Mouse (Mus musculus): ENCODE data around the gene Axin1. TPM values are rescaled to one million over a fixed set of nuclear protein-coding genes. Genes with fewer than 3 reads are reported as not detected.

Axin1 gene
- total and polyA plus RNA-seq, 2 experiments from 2014 or later, result 21.0 to 30.0 TPM

DNA sequence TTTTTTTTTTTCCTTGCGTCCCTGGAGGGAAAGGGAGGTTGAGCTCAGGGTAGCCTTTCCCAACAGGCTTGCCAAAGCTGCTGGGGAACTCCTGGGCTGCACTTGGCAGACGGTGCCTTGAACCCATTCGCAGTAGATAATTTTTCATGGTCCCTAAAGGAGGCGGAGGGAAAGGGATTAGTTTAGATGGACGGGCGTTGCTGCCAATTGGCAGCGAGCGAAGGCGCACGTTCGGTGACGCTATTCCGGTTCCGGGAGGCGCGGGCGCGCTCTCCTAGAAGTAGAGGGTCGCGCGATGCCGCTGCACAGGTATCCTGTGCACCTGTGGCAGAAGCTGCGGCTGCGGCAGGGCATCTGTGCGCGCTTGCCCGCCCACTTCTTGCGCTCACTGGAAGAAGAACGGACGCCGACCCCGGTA lies 15.2 kb upstream of the Axin1 start, which contains the start of gene Mrpl28:
Gene Mrpl28, plus strand, starts transcription at position 234 of the 418 bp plus-strand sequence.
- peaks cover 23% of the 10 kb centered on the region for H3K36me3 ChIP-seq (ENCODE audit: insufficient read depth, low read length)
- DNase-seq (ENCODE audit: low spot score), result peak; percentile 99
- TF ChIP-seq CTCF (IDR thresholded peaks at IDR 0.05), result no peak
- 0% methylated on average over 32 of the region's 32 CpGs for WGBS
- H3K9ac ChIP-seq (replicated peaks; ENCODE audit: low read length, poor library complexity, severe bottlenecking), result peak within 1 kb of the TSS; percentile 58
- peaks cover 10% of the 10 kb centered on the region; the same call in 1 of the 2 replicates for H3K4me1 ChIP-seq (ENCODE audit: insufficient read depth, low read length)
- H3K4me3 ChIP-seq (ENCODE audit: low read depth, low read length), result peak within 1 kb of the TSS; percentile 55
- H3K27me3 ChIP-seq (ENCODE audit: insufficient read depth, low read length), result 0 out of 2 replicates have a peak, but pooled peaks cover 1% of the 10 kb centered on the region
- H3K9me3 ChIP-seq (ENCODE audit: low read length), result no peaks in the 10 kb centered on the region
- peak within 1 kb of the TSS; percentile 79 for H3K4me2 ChIP-seq (ENCODE audit: low read depth, low read length, poor library complexity, severe bottlenecking)
- peak; percentile 87 for ATAC-seq (ENCODE audit: low FRiP score)
- no peak within 1 kb of the TSS for H3K27ac ChIP-seq (ENCODE audit: low read depth, low read length)

DNA sequence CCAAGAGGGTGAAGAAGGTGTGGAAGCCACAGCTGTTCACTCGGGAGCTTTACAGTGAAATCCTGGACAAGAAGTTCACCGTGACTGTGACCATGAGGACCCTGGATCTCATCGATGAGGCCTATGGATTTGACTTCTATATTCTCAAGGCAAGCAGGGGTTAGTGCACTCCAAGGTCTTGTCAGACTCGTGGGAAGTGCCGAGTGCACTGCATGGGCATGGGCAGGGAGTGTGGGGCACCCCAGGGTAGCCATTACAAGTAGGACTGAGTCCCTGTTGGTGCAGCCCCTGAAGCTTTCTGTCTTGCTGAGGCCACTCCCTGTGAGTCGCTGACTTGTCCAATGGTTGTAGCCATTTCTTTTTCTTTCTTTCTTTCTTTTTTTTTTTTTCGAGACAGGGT lies 13.9 kb upstream of the Axin1 start:
- no peak for TF ChIP-seq CTCF (IDR thresholded peaks at IDR 0.05)
- no peak for DNase-seq (ENCODE audit: low spot score)
- no peak for ATAC-seq (ENCODE audit: low FRiP score)
- peaks cover 31% of the 10 kb centered on the region for H3K36me3 ChIP-seq (ENCODE audit: insufficient read depth, low read length)
- peak overlapping the region; percentile 79 for H3K4me2 ChIP-seq (ENCODE audit: low read depth, low read length, poor library complexity, severe bottlenecking)
- peak overlapping the region; percentile 58 for H3K9ac ChIP-seq (replicated peaks; ENCODE audit: low read length, poor library complexity, severe bottlenecking)
- peaks cover 10% of the 10 kb centered on the region; the same call in 1 of the 2 replicates for H3K4me1 ChIP-seq (ENCODE audit: insufficient read depth, low read length)
- no peaks in the 10 kb centered on the region for H3K9me3 ChIP-seq (ENCODE audit: low read length)
- peak overlapping the region; percentile 55 for H3K4me3 ChIP-seq (ENCODE audit: low read depth, low read length)
- no peak overlapping the region for H3K27ac ChIP-seq (ENCODE audit: low read depth, low read length)
- no peaks in the 10 kb centered on the region for H3K27me3 ChIP-seq (ENCODE audit: insufficient read depth, low read length)
- WGBS, result 89% methylated on average over 7 of the region's 7 CpGs

DNA sequence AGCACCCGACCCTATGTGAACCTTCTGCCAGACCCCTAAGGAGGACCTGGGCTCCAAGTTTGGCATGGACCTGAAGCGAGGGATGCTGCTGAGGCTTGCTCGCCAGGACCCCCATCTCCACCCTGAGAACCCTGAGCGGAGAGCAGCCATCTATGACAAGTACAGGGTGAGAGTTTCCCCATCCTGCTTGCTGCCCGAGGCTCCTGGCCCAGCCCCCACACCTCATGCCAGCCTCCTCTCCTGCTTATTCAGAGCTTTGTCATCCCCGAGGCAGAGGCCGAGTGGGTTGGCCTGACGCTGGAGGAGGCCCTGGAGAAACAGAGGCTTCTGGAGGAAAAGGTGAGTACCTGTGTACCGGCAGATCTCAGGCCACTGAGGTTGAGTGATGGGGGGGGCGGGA lies 13.3 kb upstream of the Axin1 start:
- H3K27me3 ChIP-seq (ENCODE audit: insufficient read depth, low read length), result no peaks in the 10 kb centered on the region
- H3K9me3 ChIP-seq (ENCODE audit: low read length), result no peaks in the 10 kb centered on the region
- no peak for TF ChIP-seq CTCF (IDR thresholded peaks at IDR 0.05)
- no peak overlapping the region for H3K9ac ChIP-seq (replicated peaks; ENCODE audit: low read length, poor library complexity, severe bottlenecking)
- no peak overlapping the region for H3K27ac ChIP-seq (ENCODE audit: low read depth, low read length)
- ATAC-seq (ENCODE audit: low FRiP score) (no peak), DNase-seq (ENCODE audit: low spot score) (no peak)
- no peak overlapping the region for H3K4me2 ChIP-seq (ENCODE audit: low read depth, low read length, poor library complexity, severe bottlenecking)
- H3K36me3 ChIP-seq (ENCODE audit: insufficient read depth, low read length), result peaks cover 37% of the 10 kb centered on the region
- no peak overlapping the region for H3K4me3 ChIP-seq (ENCODE audit: low read depth, low read length)
- peaks cover 7% of the 10 kb centered on the region; the same call in 1 of the 2 replicates for H3K4me1 ChIP-seq (ENCODE audit: insufficient read depth, low read length)
- WGBS, result 91% methylated on average over 10 of the region's 10 CpGs

DNA sequence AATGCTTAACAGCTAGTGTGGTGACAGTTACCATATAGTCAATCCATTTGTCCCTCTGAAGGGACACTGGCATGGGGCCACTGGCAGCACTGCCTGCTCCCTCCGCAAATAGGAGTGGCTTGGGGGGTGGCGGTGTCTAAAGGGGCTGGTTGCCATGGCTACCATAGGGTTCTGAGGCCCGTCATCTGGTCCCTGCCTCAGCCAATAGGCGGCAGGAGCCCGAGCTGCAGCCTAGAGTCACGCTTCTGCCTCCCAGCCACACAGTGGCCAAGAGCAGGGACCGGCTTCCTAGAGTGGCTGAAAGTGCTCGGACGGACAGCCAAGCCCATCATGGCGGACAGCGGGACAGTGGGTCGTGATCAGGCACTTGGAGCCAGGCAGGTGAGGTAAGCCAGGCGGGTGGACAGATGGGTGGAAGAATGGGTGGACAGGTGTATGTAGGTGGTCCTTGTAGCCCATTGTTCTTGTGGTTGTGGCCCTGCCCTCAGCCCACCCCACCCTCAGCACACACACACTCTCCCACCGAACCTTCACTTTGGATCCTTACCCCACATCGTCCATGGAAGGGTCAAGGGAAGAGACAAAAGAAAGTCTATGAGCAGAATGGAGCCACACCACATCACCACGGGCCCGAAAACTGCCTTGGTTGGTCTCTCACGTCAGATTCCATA lies 7.3 kb upstream of the Axin1 start:
- WGBS, result 36% methylated on average over 18 of the region's 18 CpGs
- Histone ChIP-seq H3K9ac (replicated peaks; ENCODE audit: low read length, poor library complexity, severe bottlenecking) (peak overlapping the region; percentile 64), H3K36me3 (ENCODE audit: insufficient read depth, low read length) (peaks cover 33% of the 10 kb centered on the region), H3K9me3 (ENCODE audit: low read length) (no peaks in the 10 kb centered on the region), H3K4me1 (ENCODE audit: insufficient read depth, low read length) (peaks cover 4% of the 10 kb centered on the region; the same call in 1 of the 2 replicates), H3K27ac (ENCODE audit: low read depth, low read length) (peak overlapping the region; percentile 70), H3K4me2 (ENCODE audit: low read depth, low read length, poor library complexity, severe bottlenecking) (peak overlapping the region; percentile 59), H3K27me3 (ENCODE audit: insufficient read depth, low read length) (no peaks in the 10 kb centered on the region), H3K4me3 (ENCODE audit: low read depth, low read length) (peak overlapping the region; percentile 45)
- ATAC-seq (ENCODE audit: low FRiP score), result peak; percentile 78
- TF ChIP-seq CTCF (IDR thresholded peaks at IDR 0.05), result peak; percentile 41; the same call in 1 of the 2 replicates
- DNase-seq (ENCODE audit: low spot score), result peak; percentile 15

DNA sequence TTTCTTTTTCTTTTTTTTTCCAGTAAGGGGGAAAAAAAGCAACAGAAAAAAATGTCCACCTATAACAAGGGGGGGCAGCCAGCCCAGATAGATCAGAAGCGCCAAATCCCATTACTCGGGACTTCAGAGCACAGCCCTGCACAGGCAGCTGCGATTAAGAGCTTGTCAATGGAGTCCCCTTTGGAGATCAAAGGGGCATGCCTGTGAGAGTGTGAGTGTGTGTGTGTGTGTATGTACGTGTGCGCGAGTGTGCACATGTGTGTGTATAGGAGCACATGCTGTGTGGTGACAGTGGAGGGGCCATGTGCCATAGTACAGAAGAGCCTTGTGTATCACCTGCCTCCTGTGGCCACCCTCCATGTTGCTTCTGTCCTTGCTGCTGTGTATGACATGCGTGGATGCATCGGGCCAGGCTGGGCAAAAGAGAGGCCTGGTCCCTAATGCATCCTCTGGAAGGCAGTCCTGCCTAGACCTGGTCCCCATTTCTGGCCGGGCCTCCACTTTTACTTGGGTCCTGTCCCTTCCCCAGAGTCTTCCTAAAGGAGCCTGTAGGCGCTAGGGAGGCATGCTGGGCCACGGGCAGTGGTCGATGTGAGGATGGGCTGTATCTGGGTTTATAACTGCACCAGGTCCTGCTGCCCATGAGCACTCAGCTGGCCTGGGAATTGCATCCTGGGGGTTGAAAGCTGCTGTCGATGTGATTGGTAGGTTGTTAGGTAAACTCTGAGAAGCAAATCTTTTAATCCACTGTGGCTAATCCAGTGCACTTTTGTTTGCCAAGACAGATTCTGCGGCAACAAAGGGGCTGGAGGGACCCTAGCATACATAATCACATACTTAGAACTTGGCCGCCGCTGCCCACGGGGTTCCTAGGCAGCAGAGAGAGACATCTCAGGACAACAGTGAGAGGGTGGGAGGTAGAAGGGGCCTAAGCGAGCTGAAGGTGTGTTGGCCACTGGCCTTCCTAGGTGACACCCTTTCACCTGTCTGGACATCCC lies 6.3 kb upstream of the Axin1 start:
- H3K27ac ChIP-seq (ENCODE audit: low read depth, low read length), result peak overlapping the region; percentile 70
- H3K36me3 ChIP-seq (ENCODE audit: insufficient read depth, low read length), result peaks cover 24% of the 10 kb centered on the region
- peak; percentile 25 for DNase-seq (ENCODE audit: low spot score)
- TF ChIP-seq CTCF (IDR thresholded peaks at IDR 0.05), result peak; percentile 12; the same call in 1 of the 2 replicates
- no peaks in the 10 kb centered on the region for H3K27me3 ChIP-seq (ENCODE audit: insufficient read depth, low read length)
- peak overlapping the region; percentile 45 for H3K4me3 ChIP-seq (ENCODE audit: low read depth, low read length)
- no peaks in the 10 kb centered on the region for H3K9me3 ChIP-seq (ENCODE audit: low read length)
- peaks cover 4% of the 10 kb centered on the region; the same call in 1 of the 2 replicates for H3K4me1 ChIP-seq (ENCODE audit: insufficient read depth, low read length)
- peak; percentile 42; the same call in 1 of the 2 replicates for ATAC-seq (ENCODE audit: low FRiP score)
- H3K9ac ChIP-seq (replicated peaks; ENCODE audit: low read length, poor library complexity, severe bottlenecking), result peak overlapping the region; percentile 64
- WGBS, result 22% methylated on average over 18 of the region's 18 CpGs
- peak overlapping the region; percentile 59 for H3K4me2 ChIP-seq (ENCODE audit: low read depth, low read length, poor library complexity, severe bottlenecking)
